Mouse (Mus musculus) small intestine, adult 2 months (tissue): Measurements from ENCODE around the gene Cwf19l1.

Source experiments
- CTCF ChIP-seq: fragments of 200-500 bp; IDR thresholded peaks from 2 replicates; pipeline ENCODE4 v1.5.1; 2012; ENCODE audit warnings: low read depth, mild to moderate bottlenecking, control low read depth, inconsistent platforms, low read length, moderate library complexity, mixed read lengths; ENCODE audit not compliant: insufficient replicate concordance, insufficient read length; ENCODE audit errors: extremely low read depth
- POLR2A ChIP-seq: fragments of 200-500 bp; IDR thresholded peaks from 2 replicates; pipeline ENCODE4 v1.6.1; 2012; ENCODE audit warnings: low read depth, mild to moderate bottlenecking, control low read depth, inconsistent platforms, low read length, moderate library complexity

- TF ChIP-seq CTCF (no peak), POLR2A (no peak)
Measured at GRCm38 (mm10) chr19:44148991-44149390, 13.3 kb upstream of the Cwf19l1 start.
